Mouse (Mus musculus) heart, embryonic 11.5 days (tissue): ENCODE results near the gene Frmd6. TPM values are rescaled to one million over a fixed set of nuclear protein-coding genes. Genes with fewer than 3 reads are reported as not detected.

ENCODE experiments used
- ATAC-seq: fragments of 200-750 bp; cut with Nextera tagmentation; replicated peaks from 2 replicates; pipeline ENCODE4 v1.8.0; 2017; ENCODE audit warnings: moderate library complexity; ENCODE audit not compliant: insufficient number of reproducible peaks, low FRiP score, low TSS enrichment
- H3K27ac ChIP-seq: fragments of 300-500 bp; sonication (generic); 2 replicates; pipeline ENCODE4 v1.5.1; 2014; ENCODE audit warnings: mild to moderate bottlenecking, low read depth, low read length
- H3K27me3 ChIP-seq: fragments of 300-500 bp; sonication (generic); 2 replicates; pipeline ENCODE4 v1.6.1; 2014; ENCODE audit warnings: mild to moderate bottlenecking, low read length, mixed read lengths; ENCODE audit not compliant: control insufficient read depth, insufficient read depth
- H3K36me3 ChIP-seq: fragments of 300-500 bp; sonication (generic); 2 replicates; pipeline ENCODE4 v1.6.1; 2014; ENCODE audit warnings: mild to moderate bottlenecking, low read length, moderate library complexity, mixed read lengths; ENCODE audit not compliant: control insufficient read depth, insufficient read depth
- H3K4me1 ChIP-seq: fragments of 300-500 bp; sonication (generic); 2 replicates; pipeline ENCODE4 v1.6.1; 2014; ENCODE audit warnings: low read length; ENCODE audit not compliant: control insufficient read depth, insufficient read depth
- H3K4me2 ChIP-seq: fragments of 300-500 bp; sonication (generic); 2 replicates; pipeline ENCODE4 v1.6.1; 2014; ENCODE audit warnings: mild to moderate bottlenecking, moderate library complexity
- H3K4me3 ChIP-seq: fragments of 300-500 bp; sonication (generic); 2 replicates; pipeline ENCODE4 v1.5.1; 2014; ENCODE audit warnings: low read depth, low read length
- H3K9ac ChIP-seq: fragments of 300-500 bp; sonication (generic); 2 replicates; pipeline ENCODE4 v1.6.1; 2014; ENCODE audit warnings: mild to moderate bottlenecking, low read depth, low read length, moderate library complexity
- H3K9me3 ChIP-seq: fragments of 300-500 bp; sonication (generic); replicated peaks from 2 replicates; pipeline ENCODE4 v1.6.1; 2016; ENCODE audit warnings: low read length; ENCODE audit not compliant: control insufficient read depth
- WGBS: fragments of 180-500 bp; shearing (Covaris S2); extraction: QIAGEN DNeasy Blood & Tissue Kit; methylation state at CpG from one replicate; pipeline ENCODE4 v1.1.7; 2014; ENCODE audit not compliant: insufficient replicate concordance; 5-methylcytosine and 5-hydroxymethylcytosine counted together
- polyA plus RNA-seq: library from polyadenylated mRNA; unstranded; fragments of >200 nt; fragmentation: Nextera tagmentation; extraction: Ambion mirVana; gene quantifications from 2 replicates; pipeline ENCODE4 v1.2.1, GENCODE M21; 2014

Frmd6 gene
- polyA plus RNA-seq, 1 experiment from 2014 or later, result 18.7 TPM

DNA sequence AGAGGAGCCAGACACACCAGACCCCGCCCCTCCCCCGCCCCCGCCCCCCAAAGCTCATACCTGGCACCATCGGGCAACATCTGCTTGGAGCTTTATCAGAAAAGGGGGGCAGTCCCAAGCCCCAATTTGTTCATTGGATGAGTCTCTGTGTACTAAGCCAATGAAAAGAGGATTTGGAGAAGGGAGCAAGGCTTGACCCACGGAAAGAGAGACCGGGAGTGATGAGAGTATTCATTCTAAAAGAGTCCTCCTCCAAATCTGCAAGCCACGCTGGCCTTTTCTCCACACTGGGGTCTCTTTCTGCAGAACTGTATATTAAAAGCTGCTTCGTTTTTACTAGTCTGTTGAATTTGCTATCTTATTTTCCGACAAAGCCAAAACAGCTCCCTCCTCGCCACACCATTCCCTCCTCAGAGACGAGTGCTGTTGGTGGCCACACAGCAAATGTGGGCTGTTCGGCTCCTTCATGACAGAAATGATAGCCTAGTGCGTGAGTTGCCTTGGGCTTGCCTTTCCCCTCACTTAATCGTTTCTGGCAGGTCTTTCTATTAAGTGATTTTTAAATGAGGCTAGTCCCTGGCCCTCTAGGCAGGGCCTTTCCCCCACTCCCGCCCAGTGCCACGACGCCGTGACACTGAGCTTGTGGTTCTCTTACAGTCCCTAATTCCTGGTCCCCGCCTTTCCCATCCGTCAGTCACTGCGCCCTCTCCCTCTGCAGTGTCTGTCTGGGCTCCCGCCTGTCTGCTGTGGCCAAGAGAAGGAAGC lies 41.7 kb upstream of the Frmd6 start:
- no peaks in the 10 kb centered on the region for H3K36me3 ChIP-seq
- H3K27me3 ChIP-seq, result no peaks in the 10 kb centered on the region
- H3K9ac ChIP-seq, result peak overlapping the region; percentile 56; the same call in 1 of the 2 replicates
- H3K4me1 ChIP-seq, result peaks cover 10% of the 10 kb centered on the region
- H3K9me3 ChIP-seq, result no peaks in the 10 kb centered on the region
- ATAC-seq, result no peak; the same call in 1 of the 2 replicates
- WGBS, result 16% methylated on average over 22 of the region's 22 CpGs
- H3K4me2 ChIP-seq, result peak overlapping the region; percentile 53
- H3K27ac ChIP-seq, result no peak overlapping the region
- 0 out of 2 replicates have a peak overlapping the region, but pooled peaks have one; percentile 8 for H3K4me3 ChIP-seq

DNA sequence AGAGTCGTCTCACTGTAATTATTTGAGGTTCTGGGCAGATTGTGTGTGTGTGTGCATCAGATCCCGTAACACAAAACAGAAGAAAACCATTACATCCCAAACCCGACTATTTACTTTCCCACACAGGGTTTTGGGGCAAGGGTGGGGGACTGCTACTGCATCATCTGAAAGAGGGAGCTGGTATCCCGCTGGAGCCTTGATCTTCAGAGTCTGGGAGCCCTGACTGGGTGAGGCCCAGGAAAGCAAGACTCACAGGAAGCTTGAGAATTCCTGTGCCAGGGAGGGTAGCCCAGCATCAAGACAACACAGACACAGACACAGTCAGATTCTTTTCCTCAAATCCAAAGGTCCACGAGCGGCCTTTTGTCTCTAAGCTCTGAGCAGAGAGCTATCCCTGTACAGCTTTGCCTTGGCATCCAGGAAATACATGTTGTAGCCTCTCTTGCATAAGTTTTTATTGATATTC lies 41.0 kb upstream of the Frmd6 start:
- H3K27me3 ChIP-seq, result no peaks in the 10 kb centered on the region
- H3K9ac ChIP-seq, result 0 out of 2 replicates have a peak overlapping the region, but pooled peaks have one; percentile 56
- H3K9me3 ChIP-seq, result no peaks in the 10 kb centered on the region
- H3K36me3 ChIP-seq, result no peaks in the 10 kb centered on the region
- 30% methylated on average over 6 of the region's 6 CpGs for WGBS
- H3K27ac ChIP-seq, result no peak overlapping the region
- ATAC-seq, result no peak
- peaks cover 10% of the 10 kb centered on the region for H3K4me1 ChIP-seq
- no peak overlapping the region for H3K4me3 ChIP-seq
- H3K4me2 ChIP-seq, result peak overlapping the region; percentile 53

- Histone ChIP-seq H3K9ac (no peak overlapping the region), H3K36me3 (no peaks in the 10 kb centered on the region), H3K27me3 (no peaks in the 10 kb centered on the region), H3K27ac (no peak overlapping the region), H3K4me1 (no peaks in the 10 kb centered on the region), H3K4me3 (no peak overlapping the region), H3K9me3 (no peaks in the 10 kb centered on the region), H3K4me2 (no peak overlapping the region)
- ATAC-seq, result no peak
- 77% methylated on average over 6 of the region's 6 CpGs for WGBS
Observed at GRCm38 (mm10) chr12:70789341-70789740, 36.0 kb upstream of the Frmd6 start.

DNA sequence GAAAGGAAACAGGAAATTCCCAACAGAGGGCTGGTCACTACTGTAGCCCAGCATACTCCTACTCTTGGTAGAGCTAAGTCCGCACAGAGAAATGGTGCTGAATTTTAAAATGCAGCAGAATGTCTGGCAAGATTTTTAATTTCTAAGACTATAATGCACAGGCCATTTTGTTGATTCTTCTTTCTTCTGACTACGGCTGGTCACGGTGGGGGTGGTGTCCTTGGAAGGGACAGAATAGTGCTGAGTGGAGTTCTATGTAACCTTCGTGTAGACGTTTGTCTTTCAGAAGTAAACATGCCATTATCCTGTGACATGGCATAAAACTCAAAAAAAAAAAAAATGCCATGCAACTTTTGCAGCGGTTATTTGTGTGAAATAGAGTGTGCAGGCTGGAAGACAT lies 32.0 kb upstream of the Frmd6 start:
- Histone ChIP-seq H3K36me3 (no peaks in the 10 kb centered on the region), H3K4me3 (no peak overlapping the region), H3K4me2 (no peak overlapping the region), H3K9ac (no peak overlapping the region), H3K27me3 (no peaks in the 10 kb centered on the region), H3K4me1 (peaks cover 7% of the 10 kb centered on the region), H3K9me3 (no peaks in the 10 kb centered on the region), H3K27ac (no peak overlapping the region)
- ATAC-seq, result no peak
- 81% methylated on average over 6 of the region's 6 CpGs for WGBS

GRCm38 (mm10) chr12:70794543-70795388 lies 30.5 kb upstream of the Frmd6 start:
- WGBS, result 56% methylated on average over 16 of the region's 16 CpGs
- no peak for ATAC-seq
- Histone ChIP-seq H3K27me3 (no peaks in the 10 kb centered on the region), H3K4me3 (no peak overlapping the region), H3K4me1 (peaks cover 19% of the 10 kb centered on the region), H3K9ac (no peak overlapping the region), H3K36me3 (no peaks in the 10 kb centered on the region), H3K27ac (peak overlapping the region; percentile 6; the same call in 1 of the 2 replicates), H3K4me2 (peak overlapping the region; percentile 16; the same call in 1 of the 2 replicates), H3K9me3 (no peaks in the 10 kb centered on the region)

DNA sequence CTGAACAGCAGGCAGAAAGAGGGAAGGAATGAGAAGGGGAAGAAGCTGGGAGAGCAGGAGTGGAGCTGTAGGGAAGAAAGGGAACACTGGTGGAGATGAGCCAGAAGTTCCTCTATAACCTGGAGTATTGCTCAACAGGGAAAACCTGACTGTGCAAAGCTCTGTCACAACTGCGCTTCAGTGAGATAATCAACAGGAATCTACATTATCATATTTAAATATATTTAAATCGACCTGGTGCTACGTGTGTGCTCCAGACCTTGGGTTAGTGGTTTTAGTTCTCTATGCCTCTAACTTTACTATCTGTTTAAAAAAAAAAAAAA lies 30.0 kb upstream of the Frmd6 start:
- ATAC-seq, result no peak
- Histone ChIP-seq H3K27ac (peak overlapping the region; percentile 6; the same call in 1 of the 2 replicates), H3K9ac (no peak overlapping the region), H3K9me3 (no peaks in the 10 kb centered on the region), H3K4me2 (peak overlapping the region; percentile 16; the same call in 1 of the 2 replicates), H3K4me1 (peaks cover 24% of the 10 kb centered on the region), H3K4me3 (no peak overlapping the region), H3K36me3 (no peaks in the 10 kb centered on the region), H3K27me3 (no peaks in the 10 kb centered on the region)
- 79% methylated on average over 3 of the region's 3 CpGs for WGBS

DNA sequence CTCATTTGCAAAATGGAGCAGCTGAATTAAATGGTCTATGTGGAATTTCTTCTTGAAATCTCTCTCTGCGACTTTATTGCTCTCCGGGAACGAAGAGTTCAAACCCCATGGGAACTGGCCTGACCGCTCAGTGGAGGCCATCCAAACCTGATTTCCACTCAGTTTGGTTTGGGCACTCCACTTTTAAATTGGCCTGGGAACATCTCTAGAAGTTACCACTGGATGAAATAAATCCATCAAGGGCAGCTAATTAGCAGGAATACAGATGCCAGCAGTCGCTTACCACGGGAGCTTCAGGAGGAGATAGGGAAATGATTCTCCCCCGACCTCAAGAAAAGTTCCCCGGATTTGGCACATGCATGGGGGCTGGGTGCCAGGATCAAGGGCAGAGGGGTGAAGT lies 26.8 kb upstream of the Frmd6 start:
- Histone ChIP-seq H3K27ac (no peak overlapping the region; the same call in 1 of the 2 replicates), H3K36me3 (no peaks in the 10 kb centered on the region), H3K4me3 (no peak overlapping the region), H3K27me3 (no peaks in the 10 kb centered on the region), H3K9ac (no peak overlapping the region), H3K4me1 (peaks cover 30% of the 10 kb centered on the region), H3K9me3 (no peaks in the 10 kb centered on the region), H3K4me2 (no peak overlapping the region)
- ATAC-seq, result no peak
- 66% methylated on average over 8 of the region's 8 CpGs for WGBS

GRCm38 (mm10) chr12:70799231-70800002 lies 25.9 kb upstream of the Frmd6 start:
- no peaks in the 10 kb centered on the region for H3K9me3 ChIP-seq
- peak overlapping the region; percentile 83 for H3K27ac ChIP-seq
- no peak; the same call in 1 of the 2 replicates for ATAC-seq
- peak overlapping the region; percentile 49 for H3K9ac ChIP-seq
- no peaks in the 10 kb centered on the region for H3K27me3 ChIP-seq
- no peak overlapping the region for H3K4me3 ChIP-seq
- H3K4me1 ChIP-seq, result peaks cover 30% of the 10 kb centered on the region
- WGBS, result 30% methylated on average over 19 of the region's 19 CpGs
- H3K4me2 ChIP-seq, result peak overlapping the region; percentile 45
- H3K36me3 ChIP-seq, result no peaks in the 10 kb centered on the region
